Mouse (Mus musculus) frontal cortex, postnatal 10 days (tissue): ENCODE measurements around the gene Kdm8.
"Not testable (repeated sequence)": the region's sequence is repeated elsewhere in the genome, so short reads cannot be mapped to it uniquely, and the experiment has no call there.

ENCODE experiments used
- DNase-seq, 2 experiments: peaks; one replicate each; pipeline ENCODE4 v3.0.0; 2022; ENCODE audit warnings: low spot score in 2 of 2, mixed read lengths in 1 of 2

The Kdm8 gene

GRCm38 (mm10) chr7:125444464-125445401 is at the start of gene Kdm8:
Gene Kdm8, plus strand, starts transcription at chr7:125444676.
- peak; percentile 87 to 88 for DNase-seq

DNA sequence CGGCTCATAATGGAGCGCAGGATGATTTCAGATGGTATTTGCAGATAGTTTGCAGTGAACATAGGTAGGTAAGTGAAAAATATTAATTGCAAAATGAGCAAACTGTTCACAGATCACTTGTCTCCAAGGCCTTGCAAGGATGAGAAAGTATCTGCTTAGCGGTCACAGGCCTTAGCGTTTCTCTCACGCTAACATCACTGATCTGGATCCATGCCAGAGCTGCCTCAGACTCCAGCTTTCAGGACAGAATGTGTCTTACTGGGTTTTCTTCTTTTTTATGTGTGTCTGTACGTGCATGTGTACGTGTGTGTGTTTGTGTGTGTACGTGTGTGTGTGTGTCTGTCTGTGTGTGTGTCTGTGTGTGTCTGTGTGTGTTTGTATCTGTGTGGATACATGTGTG is 46.4 kb upstream of the Kdm8 start:
- DNase-seq: no peak

GRCm38 (mm10) chr7:125398687-125399086 is 45.8 kb upstream of the Kdm8 start:
- no peak for DNase-seq

- DNase-seq: no peak
These were observed 37.3 kb upstream of the Kdm8 start for GRCm38 (mm10) chr7:125407136-125407535.

GRCm38 (mm10) chr7:125415087-125415486 is 29.4 kb upstream of the Kdm8 start:
- DNase-seq: no peak

DNA sequence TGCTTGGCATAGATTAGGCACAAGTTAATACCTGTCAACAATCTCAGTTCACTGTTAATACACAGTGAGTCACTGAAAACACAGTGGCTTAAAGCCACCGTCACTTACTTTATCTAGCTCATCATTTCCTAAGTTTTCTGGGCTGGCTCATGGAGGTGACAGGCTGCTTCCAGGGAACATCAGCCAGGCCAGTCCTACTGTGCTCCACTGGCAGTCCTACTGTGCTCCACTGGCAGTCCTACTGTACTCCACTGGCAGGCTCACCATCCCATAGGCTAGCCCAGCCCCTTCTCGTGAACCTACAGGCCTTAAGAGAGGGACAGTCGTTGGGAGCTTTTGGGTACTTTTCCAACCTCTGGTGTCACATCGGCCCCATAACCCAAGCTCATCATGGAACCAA is 28.7 kb upstream of the Kdm8 start:
- no peak for DNase-seq

DNA sequence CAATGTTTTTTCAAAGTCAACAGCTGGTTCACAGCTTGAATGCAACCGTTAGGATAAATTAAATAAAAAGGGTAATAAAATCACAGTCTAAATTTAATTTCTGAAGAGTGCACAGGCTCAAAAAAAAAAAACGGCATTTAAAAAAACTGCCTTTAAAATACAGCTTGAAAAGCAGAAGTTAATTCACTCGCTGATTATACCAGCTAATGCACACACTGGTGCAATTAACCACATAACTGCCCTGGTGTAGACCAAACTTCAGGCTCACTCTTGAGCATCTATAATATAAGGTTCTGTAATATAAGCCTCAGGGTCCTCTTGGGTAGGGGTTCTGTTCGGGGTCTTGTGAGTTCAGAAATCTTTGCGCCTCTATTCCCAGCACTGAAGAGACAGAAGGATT is 27.7 kb upstream of the Kdm8 start:
- no peak for DNase-seq

GRCm38 (mm10) chr7:125418413-125418812 is 26.1 kb upstream of the Kdm8 start:
- DNase-seq: no peak

DNA sequence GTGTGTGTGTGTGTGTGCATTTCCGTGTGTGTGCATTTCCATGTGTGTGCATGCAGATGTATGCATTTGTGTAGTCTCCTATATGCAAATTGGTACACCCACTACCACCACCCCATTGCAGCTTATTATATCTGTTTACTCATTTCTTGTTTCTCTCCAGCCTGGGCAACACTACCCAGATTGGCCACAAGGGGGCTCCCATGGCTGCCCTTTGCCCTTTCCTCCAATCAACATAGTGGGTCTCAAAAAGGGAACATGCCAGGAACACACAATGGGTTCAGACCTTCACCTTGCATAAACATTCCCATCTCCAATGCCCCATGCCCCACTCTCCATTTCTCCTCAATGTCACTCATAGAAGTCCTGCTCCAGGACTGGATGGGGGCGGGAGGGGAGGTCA is 24.3 kb upstream of the Kdm8 start:
- DNase-seq: no peak

DNA sequence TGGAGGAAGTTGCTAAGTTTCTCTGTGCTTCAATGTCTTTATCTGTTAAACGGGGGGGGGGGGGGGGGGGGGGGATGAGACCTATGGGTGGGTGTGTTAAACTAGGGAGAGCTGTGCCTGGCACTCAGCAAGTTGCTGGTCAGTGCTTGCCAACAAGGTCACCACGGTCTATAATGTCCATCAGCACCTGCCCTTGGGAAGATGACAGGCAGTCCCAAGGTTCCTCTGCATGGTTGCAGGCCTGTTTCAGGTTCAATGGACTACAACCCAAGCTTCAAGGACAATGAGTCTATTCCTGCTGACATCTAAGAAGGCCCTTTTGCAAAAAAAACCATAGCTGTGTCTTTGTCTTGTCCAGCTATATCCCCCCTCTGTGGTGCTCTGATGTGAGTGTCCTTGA is 22.6 kb upstream of the Kdm8 start:
- no peak for DNase-seq

DNA sequence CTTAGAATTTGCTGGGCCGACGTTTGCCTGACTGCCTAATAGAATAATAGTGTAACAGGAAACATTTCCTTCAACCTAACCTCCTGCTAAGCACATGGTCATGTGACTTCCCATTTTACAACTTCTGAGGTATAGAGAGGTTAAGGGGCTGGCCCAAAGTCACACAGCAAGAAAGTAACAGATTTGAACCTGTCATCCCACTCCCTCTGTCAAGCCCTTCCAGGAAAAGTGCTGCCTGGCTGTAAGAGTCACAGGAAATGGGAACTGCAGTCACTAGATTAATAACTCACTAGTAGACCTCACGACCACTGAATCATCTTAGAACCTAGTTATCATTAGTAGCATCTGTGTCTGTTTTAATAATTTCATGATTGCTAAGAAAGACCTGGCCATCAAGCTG is 21.4 kb upstream of the Kdm8 start:
- no peak for DNase-seq

GRCm38 (mm10) chr7:125427492-125428090 is 16.9 kb upstream of the Kdm8 start:
- DNase-seq: no peak

GRCm38 (mm10) chr7:125428381-125428780 is 16.1 kb upstream of the Kdm8 start:
- DNase-seq: no peak

- not testable (repeated sequence) for DNase-seq
These were observed 15.5 kb upstream of the Kdm8 start for GRCm38 (mm10) chr7:125428816-125429500.

DNA sequence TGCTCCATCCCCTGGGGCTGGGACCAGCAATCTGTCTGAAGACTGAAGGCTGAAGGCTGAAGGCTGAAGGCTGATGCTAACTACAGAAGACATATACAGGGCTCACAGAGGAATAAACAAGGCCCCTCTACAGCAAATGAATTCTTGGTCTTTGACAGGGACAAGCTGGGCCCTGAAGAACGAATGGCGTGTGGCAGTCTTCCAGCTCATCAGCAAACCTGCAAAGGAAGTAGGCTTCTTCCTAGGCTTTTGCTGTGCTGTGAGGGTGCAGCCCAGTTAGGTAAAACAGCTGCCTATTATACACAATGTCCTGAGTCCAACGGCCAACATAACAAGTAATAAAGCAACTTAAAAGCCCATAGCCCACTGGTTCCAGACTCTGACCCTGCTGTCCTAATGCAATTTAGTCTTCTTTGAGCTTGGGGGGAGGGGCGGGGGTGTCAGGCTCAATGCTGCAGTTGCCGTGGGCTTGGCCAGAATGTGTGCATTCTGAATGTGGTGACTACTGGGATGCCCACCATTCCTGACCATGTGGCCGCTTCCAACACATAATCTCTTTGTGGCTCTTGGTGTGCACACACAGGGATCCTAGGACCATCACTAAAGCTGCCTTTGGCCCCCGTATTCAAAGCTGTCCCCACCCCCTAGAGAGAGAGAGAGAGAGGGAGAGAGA is 14.2 kb upstream of the Kdm8 start:
- DNase-seq: no peak

DNA sequence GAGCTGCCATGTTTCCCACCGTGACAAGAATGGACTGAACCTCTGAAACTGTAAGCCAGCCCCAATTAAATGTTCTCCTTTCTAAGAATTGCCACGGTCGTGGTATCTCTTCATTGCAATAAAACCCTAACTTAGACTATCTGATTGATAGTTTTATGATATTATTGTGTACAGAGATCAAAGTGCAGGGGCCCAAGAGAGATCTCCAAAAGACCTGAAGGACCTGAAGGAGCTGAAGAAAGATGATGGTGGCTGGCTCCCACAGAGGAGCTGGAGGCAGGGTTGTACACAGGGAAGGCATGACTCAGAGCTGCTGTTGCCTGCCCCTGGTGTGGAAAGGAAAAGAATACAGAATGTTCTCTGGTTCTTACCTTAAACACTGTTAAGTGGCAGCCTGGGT is 10.6 kb upstream of the Kdm8 start:
- DNase-seq: no peak

DNA sequence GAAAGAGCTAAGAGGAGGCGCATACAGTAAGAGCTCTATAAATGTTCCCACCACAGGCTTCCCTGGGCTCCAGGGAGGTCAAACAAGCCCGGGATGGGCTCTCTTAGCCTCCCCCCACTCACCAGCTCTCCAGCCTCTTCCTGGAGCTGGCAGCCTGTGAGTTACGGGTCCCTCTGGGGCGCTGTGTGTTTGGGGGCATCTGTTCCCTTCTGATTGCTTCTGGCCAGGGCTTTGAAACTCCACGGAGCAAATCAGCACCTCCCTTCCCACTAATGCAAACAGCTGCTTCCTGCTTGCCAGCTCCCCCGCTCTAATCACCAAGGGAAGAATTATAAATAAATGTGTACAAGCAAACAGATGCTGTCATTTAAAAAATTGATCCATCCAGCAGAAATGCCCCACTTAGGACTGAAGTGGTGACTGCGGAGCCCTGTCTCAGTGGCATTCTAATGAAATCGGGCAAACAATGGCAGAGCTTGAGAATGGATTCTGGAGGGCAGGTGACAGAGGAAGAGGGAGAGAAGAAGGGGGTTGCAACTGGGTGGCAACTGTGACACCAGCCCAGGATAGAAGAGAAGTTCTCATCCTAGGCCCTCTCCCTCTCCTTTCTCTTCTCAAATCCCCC is 9.7 kb upstream of the Kdm8 start:
- DNase-seq: no peak

GRCm38 (mm10) chr7:125442323-125442722 is 2.2 kb upstream of the Kdm8 start:
- DNase-seq: no peak

GRCm38 (mm10) chr7:125444076-125444463 is 406 bp upstream of the Kdm8 start:
- no peak for DNase-seq

- no peak for DNase-seq
These were observed 6.2 kb downstream of the Kdm8 start for GRCm38 (mm10) chr7:125450678-125451077.

DNA sequence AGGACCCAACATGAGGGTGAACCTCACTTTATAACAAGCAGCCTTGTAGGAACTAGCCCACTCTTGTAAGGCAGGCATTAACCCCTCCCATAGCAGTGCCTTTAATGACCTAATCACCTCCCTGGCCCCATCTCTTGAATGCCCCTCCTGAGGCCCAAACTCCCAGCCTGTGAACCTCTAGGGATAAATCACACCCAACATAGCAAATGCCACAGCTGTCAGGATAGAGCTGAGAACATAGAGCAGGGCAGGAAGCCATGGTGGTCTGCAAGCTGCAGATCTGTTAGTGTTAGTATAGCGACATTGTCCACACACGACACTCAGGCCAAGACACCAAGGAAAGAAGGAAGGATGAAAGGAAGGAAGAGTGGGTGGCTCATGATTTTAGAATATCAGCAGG is 6.6 kb downstream of the Kdm8 start:
- no peak for DNase-seq

DNA sequence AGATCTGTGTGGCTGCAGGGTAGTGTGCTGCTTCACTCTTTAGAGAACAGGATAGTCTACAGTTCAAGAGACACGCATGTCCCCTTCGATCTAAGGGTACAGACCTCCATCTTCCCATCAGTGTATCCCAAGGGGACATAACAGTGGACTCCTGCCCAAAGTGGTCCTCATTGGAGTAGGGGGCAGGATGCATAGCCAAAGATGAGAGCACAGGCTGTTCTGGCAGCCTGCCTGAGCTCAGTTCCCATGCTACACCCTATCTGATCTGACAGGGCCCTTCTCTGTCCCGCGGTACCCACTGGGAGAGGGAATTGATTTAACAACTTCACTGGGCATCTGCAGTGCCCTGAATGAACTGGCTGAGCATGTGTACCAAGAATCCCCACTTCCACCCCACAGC is 9.2 kb downstream of the Kdm8 start:
- no peak for DNase-seq
